Mouse (Mus musculus): ENCODE measurements at regions not wholly inside any gene's neighbourhood (a gene's known extent, or its start where the extent isn't known, plus 50 kb on each side); places are given as distances from the start of the nearest gene placed in this dataset.

DNA sequence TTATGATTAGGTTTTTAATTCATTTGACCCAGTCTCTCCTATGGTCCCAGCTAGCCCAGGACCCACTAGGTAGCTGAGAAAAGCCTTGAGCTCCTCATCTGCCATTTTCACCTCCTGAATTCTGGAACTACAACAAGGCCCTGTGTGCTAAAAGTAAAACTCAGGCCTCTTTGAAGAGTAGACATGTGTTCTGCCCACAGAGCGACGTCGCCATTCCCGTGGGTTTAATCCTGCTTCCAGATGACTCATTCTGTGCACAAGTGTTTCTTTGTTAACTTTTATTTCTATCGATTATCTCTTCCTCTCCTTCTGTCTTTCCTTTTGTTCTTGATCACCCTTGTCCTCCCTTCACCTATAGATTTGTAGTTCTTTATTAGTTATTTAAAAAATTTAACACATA lies 1046.7 kb upstream of the Apob start:
- DNase-seq (ENCODE audit: low spot score) = no peak

DNA sequence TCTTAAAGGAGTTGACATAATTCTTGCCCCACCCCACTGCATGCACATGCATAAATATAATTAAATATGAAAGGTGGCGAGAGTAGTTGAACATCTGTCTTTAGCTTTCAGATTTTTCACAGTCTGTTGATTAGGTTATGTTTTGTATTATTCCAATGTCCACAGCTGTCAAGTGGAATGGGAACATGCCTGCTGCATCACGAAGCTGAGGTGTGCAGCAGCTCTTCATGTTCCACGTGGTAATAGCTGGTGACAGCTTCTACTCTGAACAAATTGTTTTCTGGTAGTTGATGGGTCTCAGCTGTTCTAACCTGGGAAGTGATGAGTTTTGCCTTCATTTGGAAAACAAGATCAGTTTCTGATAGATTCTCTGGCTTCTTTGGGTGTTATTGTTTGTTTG lies 1020.8 kb upstream of the Apob start:
- no peak for DNase-seq (ENCODE audit: low spot score)

DNA sequence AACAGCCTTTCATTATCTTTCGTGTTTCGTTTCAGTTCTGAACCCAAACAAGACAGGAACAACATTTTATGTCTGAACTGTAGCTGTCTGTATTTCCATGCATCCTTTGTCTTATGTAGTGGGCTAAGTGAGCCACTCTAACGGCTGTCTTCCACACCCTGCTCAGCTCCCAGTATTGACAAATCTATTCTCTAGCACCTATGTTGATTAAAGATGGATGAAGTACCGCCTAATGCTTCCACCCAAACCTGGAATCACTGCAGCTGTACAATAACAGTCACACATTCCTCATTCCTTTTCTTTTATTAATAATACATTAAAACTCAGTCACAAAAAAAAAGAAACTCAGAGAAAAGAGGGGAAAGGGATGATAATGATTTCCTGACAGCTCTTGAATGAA lies 992.8 kb upstream of the Apob start:
- DNase-seq (ENCODE audit: low spot score) = no peak

DNA sequence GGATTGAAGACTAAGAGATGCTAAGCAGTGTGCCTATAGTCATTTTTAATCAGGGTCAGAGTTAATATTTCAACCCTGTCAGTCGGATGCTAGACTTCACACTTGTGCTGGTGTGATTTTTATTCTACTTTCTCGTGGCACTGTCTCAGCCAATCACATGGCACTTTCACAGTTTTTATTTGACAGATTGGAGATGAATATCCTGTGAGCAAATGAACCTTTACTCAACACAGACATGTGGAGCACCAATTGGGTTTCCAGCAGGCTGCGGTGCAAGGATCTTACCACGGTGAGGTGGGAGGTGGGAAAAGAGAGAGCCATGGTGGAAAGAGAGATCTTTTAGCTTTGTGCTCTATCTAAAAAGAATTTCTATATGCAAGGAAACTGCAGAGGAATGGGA lies 949.0 kb upstream of the Apob start:
- DNase-seq (ENCODE audit: low spot score) = no peak

DNA sequence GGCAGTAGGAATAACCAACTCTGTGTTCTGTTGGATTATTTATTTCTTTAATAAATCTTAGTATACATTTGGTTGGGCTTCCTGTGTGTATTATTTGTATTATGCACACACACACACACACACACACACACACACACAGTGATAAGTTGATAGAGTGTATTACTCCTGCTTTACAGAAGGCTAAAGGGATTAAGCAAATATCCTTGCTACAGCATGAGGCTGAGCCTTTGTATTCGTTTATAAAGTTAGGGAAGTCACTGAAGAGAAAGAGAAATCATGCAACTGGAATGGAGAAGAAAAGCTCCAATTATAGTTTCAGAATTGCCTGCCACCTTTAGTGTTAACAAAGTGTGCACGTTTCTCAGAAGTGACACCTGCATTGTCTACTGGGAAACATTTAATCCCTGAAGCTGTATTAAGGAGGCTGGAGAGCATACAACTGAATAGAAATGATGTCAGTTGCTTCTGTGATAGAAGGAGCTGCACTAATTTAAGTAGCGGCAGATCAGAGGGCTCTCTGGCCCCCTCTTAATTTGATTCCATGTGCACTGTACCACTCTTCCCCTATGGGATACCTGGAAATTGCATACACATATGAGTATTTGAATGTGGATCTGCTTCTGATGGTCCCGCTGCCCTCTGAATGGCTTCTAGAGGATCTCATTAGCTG lies 947.9 kb upstream of the Apob start:
- DNase-seq (ENCODE audit: low spot score) = no peak

GRCm38 (mm10) chr12:7050791-7051190 lies 926.7 kb upstream of the Apob start:
- DNase-seq (ENCODE audit: low spot score) = no peak

- DNase-seq (ENCODE audit: low spot score) = no peak
These were observed 922.9 kb upstream of the Apob start for GRCm38 (mm10) chr12:7054575-7054974.

DNA sequence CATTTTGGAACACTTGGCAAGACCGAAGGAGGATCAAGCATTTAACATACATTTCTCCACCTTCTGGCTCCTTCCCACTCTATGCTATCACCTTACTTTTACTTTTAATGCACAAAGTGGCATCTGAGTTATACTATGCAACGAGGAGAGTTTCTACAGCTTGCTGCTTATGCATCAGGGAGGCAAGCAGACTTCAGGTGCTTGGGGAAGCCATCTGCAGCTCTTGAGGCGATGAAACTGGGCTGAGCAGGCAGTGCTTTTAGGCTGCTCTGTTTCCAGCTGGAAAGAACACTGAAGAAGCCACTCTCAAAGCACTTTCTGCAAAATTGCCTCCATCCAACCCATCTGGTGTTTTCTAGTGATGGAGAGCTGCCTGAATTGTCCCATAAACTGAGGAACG lies 882.9 kb upstream of the Apob start:
- peak; percentile 13 for DNase-seq (ENCODE audit: low spot score)

GRCm38 (mm10) chr12:7095440-7095839 lies 882.0 kb upstream of the Apob start:
- DNase-seq (ENCODE audit: low spot score) = no peak

GRCm38 (mm10) chr12:7096221-7096620 lies 881.2 kb upstream of the Apob start:
- DNase-seq (ENCODE audit: low spot score) = no peak

- DNase-seq (ENCODE audit: low spot score) = no peak
These were observed 838.4 kb upstream of the Apob start for GRCm38 (mm10) chr12:7139044-7139443.
